Mouse (Mus musculus) kidney, adult 2 months (tissue): ENCODE measurements at regions not wholly inside any gene's neighbourhood (a gene's known extent, or its start where the extent isn't known, plus 50 kb on each side); places are given as distances from the start of the nearest gene placed in this dataset.

ENCODE experiments used
- DNase-seq: peaks from one replicate; pipeline ENCODE4 v3.0.0; 2021
- H3K27ac ChIP-seq: fragments of 200-500 bp; 2 replicates; pipeline ENCODE4 v1.5.1; 2012; ENCODE audit warnings: low read depth, low read length, control low read depth, inconsistent platforms; ENCODE audit not compliant: insufficient read depth
- H3K27me3 ChIP-seq: fragments of 200-500 bp; replicated peaks from 2 replicates; pipeline ENCODE4 v1.6.1; 2012; ENCODE audit warnings: mild to moderate bottlenecking, moderate library complexity, low read length, inconsistent platforms; ENCODE audit not compliant: control insufficient read depth, insufficient read depth
- H3K36me3 ChIP-seq: fragments of 200-500 bp; 2 replicates; pipeline ENCODE4 v1.6.1; 2012; ENCODE audit warnings: mild to moderate bottlenecking, moderate library complexity, low read length, inconsistent platforms; ENCODE audit not compliant: control insufficient read depth, insufficient read depth
- H3K4me1 ChIP-seq: fragments of 200-500 bp; 2 replicates; pipeline ENCODE4 v1.6.1; 2011; ENCODE audit warnings: low read length; ENCODE audit not compliant: control insufficient read depth, insufficient read depth
- H3K4me3 ChIP-seq: fragments of 200-500 bp; 2 replicates; pipeline ENCODE4 v1.5.1; 2011; ENCODE audit warnings: mild to moderate bottlenecking, low read depth, low read length, control low read depth; ENCODE audit not compliant: insufficient read depth
- CTCF ChIP-seq: fragments of 200-500 bp; conservative IDR thresholded peaks from 2 replicates; pipeline ENCODE4 v1.5.1; 2011; ENCODE audit warnings: low read depth, mild to moderate bottlenecking, control low read depth, low read length, moderate library complexity, mixed read lengths; ENCODE audit not compliant: insufficient read depth, insufficient read length
- POLR2A ChIP-seq: fragments of 200-500 bp; IDR thresholded peaks from one replicate; pipeline ENCODE4 v1.6.1; 2011; ENCODE audit warnings: low read depth, low read length, control low read depth
- WGBS: fragments of 180-500 bp; shearing (Covaris S2); methylation state at CpG from one replicate; pipeline ENCODE4 v1.1.7; 2018; 5-methylcytosine and 5-hydroxymethylcytosine counted together

- DNase-seq = no peak
- no peak overlapping the region for H3K27ac ChIP-seq
- no peaks in the 10 kb centered on the region for H3K36me3 ChIP-seq
- H3K27me3 ChIP-seq = no peaks in the 10 kb centered on the region
- TF ChIP-seq CTCF (no peak), POLR2A (no peak)
- no peak overlapping the region for H3K4me3 ChIP-seq
- no peaks in the 10 kb centered on the region for H3K4me1 ChIP-seq
- WGBS = 53% methylated on average over 1 of the region's 1 CpGs
Observed at GRCm38 (mm10) chr2:106578062-106578461, 115.0 kb upstream of the Mpped2 start.

- Histone ChIP-seq H3K36me3 (no peaks in the 10 kb centered on the region), H3K27me3 (no peaks in the 10 kb centered on the region), H3K4me3 (no peak overlapping the region), H3K27ac (no peak overlapping the region), H3K4me1 (no peaks in the 10 kb centered on the region)
- TF ChIP-seq POLR2A (no peak), CTCF (no peak)
- DNase-seq = peak; percentile 3
- WGBS = 41% methylated on average over 5 of the region's 5 CpGs
Observed at GRCm38 (mm10) chr2:106580663-106581062, 112.4 kb upstream of the Mpped2 start.

GRCm38 (mm10) chr2:106621251-106621650 lies 71.8 kb upstream of the Mpped2 start:
- no peak for DNase-seq
- TF ChIP-seq CTCF (no peak), POLR2A (no peak)
- no peaks in the 10 kb centered on the region for H3K36me3 ChIP-seq
- no peak overlapping the region for H3K27ac ChIP-seq
- no peaks in the 10 kb centered on the region for H3K4me1 ChIP-seq
- no peaks in the 10 kb centered on the region for H3K27me3 ChIP-seq
- H3K4me3 ChIP-seq = no peak overlapping the region
- 89% methylated on average over 3 of the region's 3 CpGs for WGBS

- H3K27ac ChIP-seq = no peak overlapping the region
- no peak for DNase-seq
- no peaks in the 10 kb centered on the region for H3K36me3 ChIP-seq
- WGBS = 73% methylated on average over 5 of the region's 5 CpGs
- TF ChIP-seq CTCF = no peak
- no peak for TF ChIP-seq POLR2A
- no peak overlapping the region for H3K4me3 ChIP-seq
- no peaks in the 10 kb centered on the region for H3K4me1 ChIP-seq
- no peaks in the 10 kb centered on the region for H3K27me3 ChIP-seq
Observed at GRCm38 (mm10) chr2:106622326-106622725, 70.7 kb upstream of the Mpped2 start.

- Histone ChIP-seq H3K36me3 (no peaks in the 10 kb centered on the region), H3K27ac (no peak overlapping the region), H3K27me3 (no peaks in the 10 kb centered on the region), H3K4me3 (no peak overlapping the region), H3K4me1 (no peaks in the 10 kb centered on the region)
- DNase-seq = no peak
- WGBS = 90% methylated on average over 2 of the region's 2 CpGs
- TF ChIP-seq CTCF (no peak), POLR2A (no peak)
Observed at GRCm38 (mm10) chr2:106623680-106624079, 69.4 kb upstream of the Mpped2 start.

- no peaks in the 10 kb centered on the region for H3K4me1 ChIP-seq
- H3K36me3 ChIP-seq = no peaks in the 10 kb centered on the region
- DNase-seq = no peak
- H3K4me3 ChIP-seq = no peak overlapping the region
- H3K27ac ChIP-seq = no peak overlapping the region
- no peak for TF ChIP-seq CTCF
- no peak for TF ChIP-seq POLR2A
- H3K27me3 ChIP-seq = no peaks in the 10 kb centered on the region
- 85% methylated on average over 8 of the region's 8 CpGs for WGBS
Observed at GRCm38 (mm10) chr2:106631986-106632385, 61.1 kb upstream of the Mpped2 start.
